Mouse (Mus musculus) CD8-positive naive resting alpha-beta T cell, adult 2 months (primary cell): ENCODE data around the gene Impg2.

ENCODE experiments used
- DNase-seq, 2 experiments: peaks; one replicate each; pipeline ENCODE4 v3.0.0; 2022; ENCODE audit warnings: low read depth in 2 of 2, low spot score in 2 of 2

Impg2 gene

GRCm38 (mm10) chr16:56298248-56298647 is 94.1 kb downstream of the Impg2 start:
- DNase-seq: no peak

- DNase-seq: no peak
Observed at GRCm38 (mm10) chr16:56298836-56299235, 94.7 kb downstream of the Impg2 start.

- DNase-seq: no peak
Observed at GRCm38 (mm10) chr16:56302996-56303395, 98.9 kb downstream of the Impg2 start.

- no peak for DNase-seq
Observed at GRCm38 (mm10) chr16:56304167-56304566, 100.1 kb downstream of the Impg2 start.

- no peak for DNase-seq
Observed at GRCm38 (mm10) chr16:56307575-56307974, 103.5 kb downstream of the Impg2 start.

- DNase-seq: no peak
Observed at GRCm38 (mm10) chr16:56311291-56311690, 107.2 kb downstream of the Impg2 start.
